Mouse (Mus musculus): ENCODE data around the gene Ccr2. TPM values are rescaled to one million over a fixed set of nuclear protein-coding genes. Genes with fewer than 3 reads are reported as not detected.
"Not testable (repeated sequence)": the region's sequence is repeated elsewhere in the genome, so short reads cannot be mapped to it uniquely, and the experiment has no call there.

The Ccr2 gene
- 0.76 and 0.93 TPM in 2 replicates for polyA plus RNA-seq (2016; fragmentation: Nextera tagmentation; extraction: Ambion mirVana)

DNA sequence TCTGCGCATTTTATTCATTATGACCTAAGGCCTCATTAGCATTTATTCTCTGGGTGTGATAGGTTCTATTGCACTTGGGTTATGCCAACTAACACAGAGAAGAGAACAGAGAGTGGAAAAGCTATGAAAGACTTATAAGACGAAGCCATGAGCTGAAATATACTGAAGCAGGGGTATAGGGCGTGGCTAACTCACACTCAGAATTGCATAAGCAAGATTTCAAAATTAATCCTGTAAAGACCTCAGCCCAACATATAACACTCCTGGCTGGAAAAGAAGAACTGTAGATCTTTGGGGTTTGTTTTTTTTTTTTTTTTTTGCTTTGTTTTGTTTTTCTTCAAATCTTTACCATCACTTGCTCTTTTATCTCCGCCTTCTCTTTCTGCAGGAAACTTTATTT lies at the start of gene Ccr2:
Gene Ccr2, plus strand, starts transcription at position 228 of the 400 bp plus-strand sequence.
- H3K4me3 ChIP-seq (replicated peaks), result no peak within 1 kb of the TSS
- H3K27me3 ChIP-seq, result no peaks in the 10 kb centered on the region
- no peak within 1 kb of the TSS for H3K27ac ChIP-seq
- H3K9me3 ChIP-seq, result no peaks in the 10 kb centered on the region
- no peak within 1 kb of the TSS for H3K9ac ChIP-seq (replicated peaks)
- 87% methylated on average over 4 of the region's 4 CpGs for WGBS
- H3K36me3 ChIP-seq, result no peaks in the 10 kb centered on the region
- no peaks in the 10 kb centered on the region for H3K4me1 ChIP-seq (replicated peaks)
- no peak for ATAC-seq (ENCODE audit: insufficient number of reproducible peaks, insufficient read depth, low FRiP score, low TSS enrichment, low read depth)
- H3K4me2 ChIP-seq, result no peak within 1 kb of the TSS

DNA sequence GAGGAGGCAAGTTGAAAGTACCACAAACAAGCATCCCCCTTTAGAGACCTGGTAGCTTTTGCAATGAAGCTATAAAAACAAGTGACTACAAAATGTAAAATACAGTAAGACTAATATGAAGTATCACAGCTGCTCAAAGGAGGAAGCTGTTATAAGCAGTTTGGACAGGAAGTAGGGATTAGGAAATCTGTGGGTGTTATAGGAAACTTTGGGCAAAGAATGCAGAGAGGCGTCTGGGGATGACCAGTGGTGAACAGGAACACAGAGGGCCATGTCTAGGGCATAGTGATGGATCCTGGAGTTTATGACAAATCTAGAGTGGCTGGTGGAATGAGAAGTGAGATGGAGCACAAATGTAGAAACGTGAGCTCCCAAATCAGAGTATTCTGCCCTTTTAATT lies 48.2 kb upstream of the Ccr2 start:
- no peaks in the 10 kb centered on the region for H3K36me3 ChIP-seq
- H3K4me2 ChIP-seq, result no peak overlapping the region
- no peak for ATAC-seq (ENCODE audit: insufficient number of reproducible peaks, insufficient read depth, low FRiP score, low TSS enrichment, low read depth)
- no peaks in the 10 kb centered on the region for H3K9me3 ChIP-seq
- WGBS, result 59% methylated on average over 2 of the region's 2 CpGs
- H3K4me1 ChIP-seq (replicated peaks), result no peaks in the 10 kb centered on the region
- H3K27ac ChIP-seq, result no peak overlapping the region
- H3K9ac ChIP-seq (replicated peaks), result no peak overlapping the region
- no peak overlapping the region for H3K4me3 ChIP-seq (replicated peaks)
- no peaks in the 10 kb centered on the region for H3K27me3 ChIP-seq

DNA sequence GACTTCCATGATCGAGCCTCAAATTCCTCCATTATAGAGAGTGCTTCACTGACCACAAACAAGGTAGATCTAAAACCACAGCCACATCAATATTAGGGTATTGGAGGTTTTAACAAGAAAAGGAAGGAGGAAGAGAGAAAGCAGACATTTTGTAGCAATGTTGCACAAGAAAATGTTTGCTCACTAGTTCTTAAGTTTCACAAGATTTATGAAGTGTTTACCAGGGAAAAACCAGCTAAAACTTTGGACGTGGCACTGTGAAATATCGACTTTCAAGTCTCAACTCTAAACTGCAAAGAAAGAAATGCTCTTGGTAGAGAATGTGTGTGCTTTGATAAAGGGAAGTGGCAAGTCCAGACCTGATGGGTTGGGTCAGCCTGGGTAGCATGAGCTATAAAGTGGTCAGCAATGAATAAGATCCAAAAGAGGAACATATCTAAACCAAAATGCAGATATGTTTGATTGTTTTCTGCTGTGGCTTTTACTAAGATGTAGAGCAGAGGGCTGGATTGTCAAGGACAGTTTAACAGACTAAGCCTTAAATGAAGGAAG lies 45.5 kb upstream of the Ccr2 start:
- Histone ChIP-seq H3K4me1 (replicated peaks) (no peaks in the 10 kb centered on the region), H3K4me2 (no peak overlapping the region), H3K4me3 (replicated peaks) (no peak overlapping the region), H3K36me3 (no peaks in the 10 kb centered on the region), H3K9ac (replicated peaks) (no peak overlapping the region), H3K9me3 (no peaks in the 10 kb centered on the region), H3K27ac (no peak overlapping the region), H3K27me3 (no peaks in the 10 kb centered on the region)
- no peak for ATAC-seq (ENCODE audit: insufficient number of reproducible peaks, insufficient read depth, low FRiP score, low TSS enrichment, low read depth)
- 57% methylated on average over 3 of the region's 3 CpGs for WGBS

DNA sequence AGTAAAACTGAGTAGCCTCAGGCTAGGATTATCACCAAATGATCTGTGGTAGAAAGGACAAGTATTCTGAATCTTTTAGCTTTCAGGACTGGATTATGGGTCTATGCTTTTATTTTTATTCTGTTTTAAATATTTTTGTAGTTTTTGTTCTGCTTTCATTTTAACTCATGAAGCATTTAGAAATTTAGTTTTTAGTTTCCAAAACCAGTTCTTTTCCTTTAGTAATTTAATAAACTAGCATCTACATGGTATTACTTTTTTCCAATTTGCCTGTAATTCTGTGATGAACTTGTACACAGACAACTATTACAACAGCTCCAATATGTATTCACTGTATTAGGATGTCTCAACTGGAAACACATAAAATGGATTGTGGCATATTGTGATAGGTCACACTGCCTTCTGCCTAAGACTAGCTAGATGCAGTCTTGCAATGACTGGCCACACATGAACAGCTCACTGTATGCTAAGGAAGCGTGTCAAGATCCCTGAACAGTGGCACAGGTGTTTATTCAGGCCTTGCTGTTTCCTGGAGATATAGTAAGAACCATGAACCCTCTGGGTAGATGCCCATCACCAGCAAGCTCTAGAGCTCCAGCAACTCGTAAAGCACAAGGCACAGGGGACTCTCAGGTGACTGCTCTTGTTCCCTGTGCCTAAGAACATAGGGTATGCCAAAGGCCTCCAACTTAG lies 41.9 kb upstream of the Ccr2 start:
- ATAC-seq (ENCODE audit: insufficient number of reproducible peaks, insufficient read depth, low FRiP score, low TSS enrichment, low read depth), result no peak
- H3K36me3 ChIP-seq, result no peaks in the 10 kb centered on the region
- no peaks in the 10 kb centered on the region for H3K4me1 ChIP-seq (replicated peaks)
- H3K27ac ChIP-seq, result no peak overlapping the region
- WGBS, result 70% methylated on average over 2 of the region's 2 CpGs
- no peak overlapping the region for H3K9ac ChIP-seq (replicated peaks)
- H3K27me3 ChIP-seq, result no peaks in the 10 kb centered on the region
- H3K4me3 ChIP-seq (replicated peaks), result no peak overlapping the region
- no peaks in the 10 kb centered on the region for H3K9me3 ChIP-seq
- no peak overlapping the region for H3K4me2 ChIP-seq

DNA sequence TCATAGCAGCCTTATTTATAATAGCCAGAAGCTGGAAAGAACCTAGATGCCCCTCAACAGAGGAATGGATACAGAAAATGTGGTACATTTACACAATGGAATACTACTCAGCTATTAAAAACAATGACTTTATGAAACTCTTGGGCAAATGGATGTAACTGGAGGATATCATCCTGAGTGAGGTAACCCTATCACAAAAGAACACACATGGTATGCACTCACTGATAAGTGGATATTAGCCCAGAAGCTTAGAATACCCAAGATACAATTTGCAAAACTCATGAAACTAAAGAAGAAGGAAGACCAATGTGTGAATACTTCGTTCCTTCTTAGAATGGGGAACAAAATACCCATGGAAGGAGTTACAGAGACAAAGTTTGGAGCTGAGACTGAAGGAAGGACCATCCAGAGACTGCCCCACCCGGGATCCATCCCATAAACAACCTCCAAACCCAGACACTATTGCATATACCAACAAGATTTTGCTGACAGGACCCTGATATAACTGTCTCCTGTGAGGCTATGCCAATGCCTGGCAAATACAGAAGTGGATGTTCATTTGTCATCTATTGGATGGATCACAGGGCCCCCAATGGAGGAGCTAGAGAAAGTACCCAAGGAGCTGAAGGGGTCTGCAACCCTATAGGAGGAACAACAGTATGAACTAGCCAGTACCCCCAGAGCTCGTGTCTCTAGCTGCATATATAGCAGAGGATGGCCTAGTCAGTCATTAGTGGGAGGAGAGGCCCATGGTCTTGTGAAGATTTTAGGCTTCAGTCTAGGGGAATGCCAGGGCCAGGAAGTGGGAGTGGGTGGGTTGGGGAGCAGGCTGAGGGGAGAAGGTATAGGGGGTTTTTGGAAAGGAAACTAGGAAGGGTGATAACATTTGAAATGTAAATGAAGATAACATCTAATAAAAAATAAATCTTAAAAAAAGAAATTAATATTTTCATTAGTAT lies 40.0 kb upstream of the Ccr2 start:
- H3K4me1 ChIP-seq (replicated peaks); ATAC-seq (ENCODE audit: insufficient number of reproducible peaks, insufficient read depth, low FRiP score, low TSS enrichment, low read depth); H3K4me3 ChIP-seq (replicated peaks): not testable (repeated sequence)

DNA sequence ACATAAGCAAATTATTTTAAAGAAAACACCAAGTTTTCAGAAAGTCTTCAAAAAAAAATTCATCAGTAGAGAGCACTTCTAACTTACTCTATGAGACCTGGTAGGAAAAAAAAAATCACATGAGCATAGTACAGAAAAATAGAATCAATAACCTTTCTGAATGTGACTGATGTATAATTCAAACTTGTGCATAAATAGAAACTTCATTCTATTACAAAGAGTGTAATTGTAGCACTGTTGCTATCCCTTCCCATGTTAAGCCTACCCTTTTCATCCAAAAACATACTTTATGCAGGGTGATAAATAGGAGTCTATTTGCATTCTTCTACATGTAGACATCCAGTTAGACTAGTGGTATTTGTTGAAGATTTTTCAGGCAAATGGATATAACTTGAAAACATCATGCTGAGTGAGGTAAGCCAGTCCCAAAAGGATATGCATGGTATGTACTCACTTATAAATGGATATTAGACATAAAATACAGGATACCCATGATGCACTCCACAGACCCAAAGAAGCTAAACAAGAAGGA lies 35.1 kb upstream of the Ccr2 start:
- Histone ChIP-seq H3K27ac (no peak overlapping the region), H3K36me3 (no peaks in the 10 kb centered on the region), H3K9me3 (no peaks in the 10 kb centered on the region), H3K27me3 (no peaks in the 10 kb centered on the region), H3K4me2 (no peak overlapping the region), H3K4me3 (replicated peaks) (no peak overlapping the region), H3K4me1 (replicated peaks) (no peaks in the 10 kb centered on the region), H3K9ac (replicated peaks) (no peak overlapping the region)
- no peak for ATAC-seq (ENCODE audit: insufficient number of reproducible peaks, insufficient read depth, low FRiP score, low TSS enrichment, low read depth)

More for the DNA sequence above, 40.0 kb upstream of the Ccr2 start:
- H3K27me3 ChIP-seq; H3K9ac ChIP-seq (replicated peaks); H3K36me3 ChIP-seq; H3K4me2 ChIP-seq; H3K9me3 ChIP-seq; H3K27ac ChIP-seq: not testable (repeated sequence)
- 60% methylated on average over 3 of the region's 3 CpGs for WGBS

DNA sequence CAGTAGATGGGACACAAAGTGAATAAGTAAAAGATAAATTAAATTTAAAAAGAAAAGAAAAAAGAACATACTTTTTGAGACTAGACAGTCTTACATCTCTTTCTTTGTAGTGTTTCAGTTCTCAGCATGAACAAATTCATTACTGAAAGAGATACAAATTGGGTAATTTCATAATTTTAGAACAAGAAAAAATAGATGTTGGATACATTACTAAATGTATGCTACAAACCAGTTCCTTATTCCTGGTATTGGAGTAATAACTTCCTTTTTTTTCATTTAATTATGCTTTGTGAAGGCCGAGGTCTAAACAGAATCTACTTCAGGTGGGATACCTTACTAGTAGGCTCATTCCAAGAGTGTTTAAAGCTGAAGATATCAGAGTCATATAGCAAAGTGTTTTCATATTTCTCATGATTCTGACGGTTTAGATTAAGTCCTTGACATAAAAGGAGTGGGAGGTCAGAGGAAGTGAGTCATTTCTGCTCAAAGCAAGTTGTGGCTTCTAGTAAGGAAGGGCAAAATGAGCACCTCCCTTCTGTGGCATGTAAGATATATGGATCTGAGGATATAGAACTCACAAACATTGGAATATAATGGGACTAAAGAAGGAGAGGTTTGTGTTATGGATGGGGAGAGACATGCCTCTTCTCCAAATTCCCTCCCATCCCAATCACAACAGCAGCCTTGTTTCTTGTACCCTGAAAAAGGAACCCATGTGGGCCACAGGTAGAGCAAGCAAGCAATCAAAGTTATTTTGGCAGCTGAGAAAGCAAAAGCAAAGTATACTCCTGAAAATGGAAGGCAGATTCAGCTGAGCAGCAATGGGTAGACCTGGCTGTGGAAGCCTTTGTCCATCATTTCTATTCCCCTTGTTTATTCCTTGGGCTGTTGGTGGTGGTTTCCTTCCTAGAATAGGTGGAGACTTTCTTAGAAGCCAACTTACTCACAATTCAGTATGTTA lies 33.4 kb upstream of the Ccr2 start:
- Histone ChIP-seq H3K9ac (replicated peaks) (no peak overlapping the region), H3K4me2 (no peak overlapping the region), H3K27ac (no peak overlapping the region), H3K9me3 (no peaks in the 10 kb centered on the region), H3K4me1 (replicated peaks) (no peaks in the 10 kb centered on the region), H3K27me3 (no peaks in the 10 kb centered on the region), H3K36me3 (no peaks in the 10 kb centered on the region), H3K4me3 (replicated peaks) (no peak overlapping the region)
- no peak for ATAC-seq (ENCODE audit: insufficient number of reproducible peaks, insufficient read depth, low FRiP score, low TSS enrichment, low read depth)
- WGBS, result 62% methylated on average over 2 of the region's 2 CpGs

DNA sequence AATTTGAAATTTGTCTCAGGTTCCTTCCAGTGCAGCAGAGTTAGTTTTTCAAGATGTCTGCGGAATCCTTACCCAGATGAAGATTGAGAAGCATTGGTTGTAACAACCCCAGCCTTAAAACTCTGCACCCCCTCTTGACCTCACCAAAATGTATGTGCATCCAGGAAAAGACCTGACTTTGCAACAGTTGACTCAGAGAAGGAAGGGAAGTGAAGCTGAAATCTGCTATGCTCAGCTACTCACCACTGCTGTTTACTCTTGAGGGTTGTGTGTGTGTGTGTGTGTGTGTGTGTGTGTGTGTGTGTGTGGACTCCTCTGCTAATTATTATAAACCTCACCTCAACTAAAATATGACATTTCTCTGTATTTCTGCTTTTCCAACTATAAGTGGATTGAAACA lies 30.2 kb upstream of the Ccr2 start:
- Histone ChIP-seq H3K9me3 (no peaks in the 10 kb centered on the region), H3K36me3 (no peaks in the 10 kb centered on the region), H3K9ac (replicated peaks) (no peak overlapping the region), H3K4me3 (replicated peaks) (no peak overlapping the region), H3K27me3 (no peaks in the 10 kb centered on the region), H3K4me1 (replicated peaks) (no peaks in the 10 kb centered on the region), H3K27ac (no peak overlapping the region), H3K4me2 (no peak overlapping the region)
- 87% methylated on average over 1 of the region's 1 CpGs for WGBS
- ATAC-seq (ENCODE audit: insufficient number of reproducible peaks, insufficient read depth, low FRiP score, low TSS enrichment, low read depth), result no peak

DNA sequence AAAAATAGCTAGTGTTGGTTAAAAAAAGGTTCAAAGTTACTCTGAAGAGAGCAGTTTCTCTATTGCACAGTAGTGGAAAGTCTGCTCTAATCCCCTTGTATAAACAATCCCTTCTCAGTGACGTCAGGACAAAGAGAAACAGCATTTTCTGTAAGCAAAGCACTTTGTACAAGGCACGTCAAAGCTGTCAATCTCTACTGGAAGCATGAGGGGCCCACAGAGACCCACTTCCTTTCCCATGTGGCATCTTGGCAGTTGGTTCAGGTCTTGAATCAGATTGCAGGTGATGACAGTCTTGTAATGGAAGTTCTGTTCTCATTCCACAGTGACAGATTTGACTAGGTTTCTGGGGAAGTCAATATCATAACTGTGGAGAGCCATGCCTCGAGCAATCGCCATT lies 21.9 kb upstream of the Ccr2 start:
- Histone ChIP-seq H3K9ac (replicated peaks) (no peak overlapping the region), H3K4me3 (replicated peaks) (no peak overlapping the region), H3K27me3 (no peaks in the 10 kb centered on the region), H3K9me3 (no peaks in the 10 kb centered on the region), H3K27ac (no peak overlapping the region), H3K4me2 (no peak overlapping the region), H3K36me3 (no peaks in the 10 kb centered on the region), H3K4me1 (replicated peaks) (no peaks in the 10 kb centered on the region)
- ATAC-seq (ENCODE audit: insufficient number of reproducible peaks, insufficient read depth, low FRiP score, low TSS enrichment, low read depth), result no peak
- 68% methylated on average over 4 of the region's 4 CpGs for WGBS

DNA sequence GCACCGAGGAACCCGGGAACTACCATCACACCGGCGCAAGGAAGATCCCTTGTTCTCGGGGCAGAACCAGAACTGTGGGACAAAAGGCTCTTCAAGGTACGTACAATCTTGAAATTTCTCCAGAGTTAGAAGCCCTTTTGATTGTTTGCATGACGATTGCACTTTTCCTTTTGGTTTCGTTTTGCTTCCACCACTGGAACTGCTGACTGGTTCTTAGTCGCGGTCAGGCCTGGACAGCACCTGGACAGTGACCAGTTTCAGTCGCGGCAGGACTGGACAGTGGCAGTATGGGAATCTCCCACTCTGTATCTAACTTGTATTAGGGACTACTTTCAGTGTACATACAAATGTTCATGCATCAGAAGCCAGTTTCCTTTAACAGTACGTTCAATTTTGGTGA lies 21.3 kb upstream of the Ccr2 start:
- not testable (repeated sequence) for H3K9me3 ChIP-seq; H3K4me1 ChIP-seq (replicated peaks); H3K27ac ChIP-seq; H3K9ac ChIP-seq (replicated peaks); ATAC-seq (ENCODE audit: insufficient number of reproducible peaks, insufficient read depth, low FRiP score, low TSS enrichment, low read depth); H3K36me3 ChIP-seq; H3K4me2 ChIP-seq; H3K27me3 ChIP-seq; H3K4me3 ChIP-seq (replicated peaks)
- 95% methylated on average over 13 of the region's 13 CpGs for WGBS

Data from limb, embryonic 12.5 days (tissue).